Mouse (Mus musculus) embryonic facial prominence, embryonic 11.5 days (tissue): ENCODE data around the gene Kmt5c. TPM values are rescaled to one million over a fixed set of nuclear protein-coding genes. Genes with fewer than 3 reads are reported as not detected.

Experiments
- ATAC-seq: fragments of 200-750 bp; cut with Nextera tagmentation; replicated peaks from 2 replicates; pipeline ENCODE4 v1.8.0; 2017; ENCODE audit warnings: low read depth; ENCODE audit not compliant: insufficient number of reproducible peaks, low FRiP score, low TSS enrichment
- DNase-seq: peaks from one replicate; pipeline ENCODE4 v3.0.0-alpha.2; 2015; ENCODE audit warnings: low spot score
- H3K27ac ChIP-seq: fragments of 300-500 bp; sonication (generic); replicated peaks from 2 replicates; pipeline ENCODE4 v1.5.1; 2014; ENCODE audit warnings: mild to moderate bottlenecking, low read depth, low read length, control low read depth
- H3K27me3 ChIP-seq: fragments of 300-500 bp; sonication (generic); 2 replicates; pipeline ENCODE4 v1.6.1; 2014; ENCODE audit warnings: mild to moderate bottlenecking, low read length, moderate library complexity, mixed read lengths; ENCODE audit not compliant: control insufficient read depth, insufficient read depth
- H3K36me3 ChIP-seq: fragments of 300-500 bp; sonication (generic); replicated peaks from 2 replicates; pipeline ENCODE4 v1.6.1; 2014; ENCODE audit warnings: low read depth, mild to moderate bottlenecking, low read length, moderate library complexity, mixed read lengths; ENCODE audit not compliant: control insufficient read depth, insufficient read depth
- H3K4me1 ChIP-seq: fragments of 300-500 bp; sonication (generic); 2 replicates; pipeline ENCODE4 v1.6.1; 2014; ENCODE audit warnings: low read length, mixed read lengths; ENCODE audit not compliant: control insufficient read depth, insufficient read depth
- H3K4me2 ChIP-seq: fragments of 300-500 bp; sonication (generic); 2 replicates; pipeline ENCODE4 v1.6.1; 2014; ENCODE audit warnings: low read depth, mild to moderate bottlenecking, control low read depth, low read length, moderate library complexity
- H3K4me3 ChIP-seq: fragments of 300-500 bp; sonication (generic); 2 replicates; pipeline ENCODE4 v1.5.1; 2014; ENCODE audit warnings: low read depth, low read length, control low read depth
- H3K9ac ChIP-seq: fragments of 300-500 bp; sonication (generic); replicated peaks from 2 replicates; pipeline ENCODE4 v1.6.1; 2014; ENCODE audit warnings: mild to moderate bottlenecking, control low read depth, low read length
- H3K9me3 ChIP-seq: fragments of 300-500 bp; sonication (generic); replicated peaks from 2 replicates; pipeline ENCODE4 v1.6.1; 2016; ENCODE audit warnings: mild to moderate bottlenecking, low read length, inconsistent platforms, mixed read lengths; ENCODE audit not compliant: control insufficient read depth
- WGBS: fragments of 180-500 bp; shearing (Covaris S2); extraction: QIAGEN DNeasy Blood & Tissue Kit; methylation state at CpG from one replicate; pipeline ENCODE4 v1.1.7; 2014; 5-methylcytosine and 5-hydroxymethylcytosine counted together
- polyA plus RNA-seq: library from polyadenylated mRNA; unstranded; fragments of >200 nt; fragmentation: Nextera tagmentation; extraction: Ambion mirVana; gene quantifications from 2 replicates; pipeline ENCODE4 v1.2.1, GENCODE M21; 2014

The Kmt5c gene
- polyA plus RNA-seq, 1 experiment from 2014 or later, result 55.7 TPM

GRCm38 (mm10) chr7:4771202-4771601, 31.3 kb downstream of the Kmt5c start, which contains the start of gene Fam71e2:
TSS of gene Fam71e2 (minus strand) at chr7:4771302.
- Histone ChIP-seq H3K4me1 (no peaks in the 10 kb centered on the region), H3K9me3 (no peaks in the 10 kb centered on the region), H3K36me3 (no peaks in the 10 kb centered on the region), H3K4me2 (no peak within 1 kb of the TSS), H3K27ac (no peak within 1 kb of the TSS), H3K4me3 (no peak within 1 kb of the TSS), H3K27me3 (peaks cover 7% of the 10 kb centered on the region), H3K9ac (no peak within 1 kb of the TSS)
- 70% methylated on average over 4 of the region's 5 CpGs for WGBS
- no peak for DNase-seq
- ATAC-seq, result no peak

GRCm38 (mm10) chr7:4776131-4776530, 36.2 kb downstream of the Kmt5c start:
- H3K4me2 ChIP-seq, result no peak overlapping the region
- H3K4me3 ChIP-seq, result no peak overlapping the region
- H3K27me3 ChIP-seq, result peaks cover 33% of the 10 kb centered on the region
- no peaks in the 10 kb centered on the region for H3K9me3 ChIP-seq
- ATAC-seq (no peak), DNase-seq (no peak)
- no peak overlapping the region for H3K9ac ChIP-seq
- whole genome bisulfite sequencing, result 46% methylated on average over 10 of the region's 10 CpGs
- no peak overlapping the region for H3K27ac ChIP-seq
- H3K36me3 ChIP-seq, result no peaks in the 10 kb centered on the region
- H3K4me1 ChIP-seq, result peaks cover 7% of the 10 kb centered on the region; the same call in 1 of the 2 replicates

GRCm38 (mm10) chr7:4776861-4777830, 37.2 kb downstream of the Kmt5c start:
- WGBS, result under 1% methylated on average over 42 of the region's 56 CpGs
- H3K27me3 ChIP-seq, result peaks cover 33% of the 10 kb centered on the region

GRCm38 (mm10) chr7:4777851-4778637, 38.1 kb downstream of the Kmt5c start:
- Histone ChIP-seq H3K4me3 (no peak overlapping the region), H3K27me3 (peaks cover 33% of the 10 kb centered on the region), H3K9me3 (no peaks in the 10 kb centered on the region), H3K4me2 (no peak overlapping the region), H3K4me1 (peaks cover 7% of the 10 kb centered on the region; the same call in 1 of the 2 replicates), H3K36me3 (no peaks in the 10 kb centered on the region), H3K9ac (no peak overlapping the region; the same call in 1 of the 2 replicates), H3K27ac (no peak overlapping the region)
- no peak for DNase-seq
- WGBS, result 5% methylated on average over 19 of the region's 20 CpGs
- no peak; the same call in 1 of the 2 replicates for ATAC-seq

More at GRCm38 (mm10) chr7:4776861-4777830, 37.2 kb downstream of the Kmt5c start:
- H3K4me1 ChIP-seq, result peaks cover 7% of the 10 kb centered on the region; the same call in 1 of the 2 replicates
- DNase-seq, result peak; percentile 84
- H3K36me3 ChIP-seq, result no peaks in the 10 kb centered on the region
- H3K9me3 ChIP-seq, result no peaks in the 10 kb centered on the region
- peak overlapping the region; percentile 40 for H3K4me2 ChIP-seq
- ATAC-seq, result peak; percentile 77
- peak overlapping the region; percentile 18 for H3K4me3 ChIP-seq
- H3K27ac ChIP-seq, result no peak overlapping the region
- peak overlapping the region; percentile 37; the same call in 1 of the 2 replicates for H3K9ac ChIP-seq

- DNase-seq (no peak), ATAC-seq (no peak)
- 29% methylated on average over 5 of the region's 5 CpGs for WGBS
- Histone ChIP-seq H3K4me3 (no peak overlapping the region), H3K27ac (no peak overlapping the region), H3K4me1 (peaks cover 7% of the 10 kb centered on the region; the same call in 1 of the 2 replicates), H3K4me2 (no peak overlapping the region), H3K9me3 (no peaks in the 10 kb centered on the region), H3K27me3 (peaks cover 33% of the 10 kb centered on the region), H3K9ac (no peak overlapping the region), H3K36me3 (no peaks in the 10 kb centered on the region)
These were observed 40.0 kb downstream of the Kmt5c start for GRCm38 (mm10) chr7:4779921-4780320.

- Histone ChIP-seq H3K4me2 (no peak overlapping the region), H3K4me3 (no peak overlapping the region), H3K27ac (no peak overlapping the region), H3K4me1 (peaks cover 4% of the 10 kb centered on the region; the same call in 1 of the 2 replicates), H3K9ac (no peak overlapping the region), H3K36me3 (no peaks in the 10 kb centered on the region), H3K27me3 (peaks cover 18% of the 10 kb centered on the region), H3K9me3 (no peaks in the 10 kb centered on the region)
- no peak for ATAC-seq
- no peak for DNase-seq
- 52% methylated on average over 3 of the region's 3 CpGs for WGBS
These were observed 42.2 kb downstream of the Kmt5c start for GRCm38 (mm10) chr7:4782130-4782529.

- H3K9ac ChIP-seq, result no peak within 1 kb of the TSS
- 76% methylated on average over 2 of the region's 2 CpGs for WGBS
- H3K36me3 ChIP-seq, result no peaks in the 10 kb centered on the region
- H3K9me3 ChIP-seq, result no peaks in the 10 kb centered on the region
- H3K4me2 ChIP-seq, result no peak within 1 kb of the TSS
- peaks cover 12% of the 10 kb centered on the region for H3K27me3 ChIP-seq
- H3K4me3 ChIP-seq, result no peak within 1 kb of the TSS
- H3K27ac ChIP-seq, result no peak within 1 kb of the TSS
- H3K4me1 ChIP-seq, result peaks cover 2% of the 10 kb centered on the region; the same call in 1 of the 2 replicates
- no peak for ATAC-seq
- DNase-seq, result no peak
These were observed 42.8 kb downstream of the Kmt5c start, which contains the start of the genes Il11 and Tmem190 for GRCm38 (mm10) chr7:4782759-4783158. TSS of gene Il11 (minus strand) at chr7:4782859. TSS of gene Tmem190 (plus strand) at chr7:4782937.
